Mouse (Mus musculus) ES-Bruce4 (cell line): Measurements from ENCODE around the gene Ranbp10. TPM values are rescaled to one million over a fixed set of nuclear protein-coding genes. Genes with fewer than 3 reads are reported as not detected.
A peak's percentile ranks its signal among the peaks of the same experiment; 100 is the strongest.

Experiments used
- H3K27ac ChIP-seq: 2 replicates; pipeline ENCODE4 v1.5.1; 2012; ENCODE audit warnings: low read length, inconsistent platforms; ENCODE audit not compliant: insufficient read depth
- H3K27me3 ChIP-seq: 2 replicates; pipeline ENCODE4 v1.6.1; 2012; ENCODE audit warnings: mild to moderate bottlenecking, low read length, inconsistent platforms; ENCODE audit not compliant: control insufficient read depth, poor library complexity, insufficient read depth, severe bottlenecking
- H3K36me3 ChIP-seq: 2 replicates; pipeline ENCODE4 v1.6.1; 2012; ENCODE audit warnings: inconsistent platforms, mild to moderate bottlenecking, low read length, moderate library complexity; ENCODE audit not compliant: control insufficient read depth, poor library complexity, insufficient read depth, severe bottlenecking
- H3K4me1 ChIP-seq: one replicate; pipeline ENCODE4 v1.8.1; 2011; ENCODE audit warnings: low read length; ENCODE audit not compliant: control insufficient read depth, insufficient read depth
- H3K4me3 ChIP-seq: 2 replicates; pipeline ENCODE4 v1.5.1; 2011; ENCODE audit warnings: low read depth, mild to moderate bottlenecking, low read length
- H3K9ac ChIP-seq: 2 replicates; pipeline ENCODE4 v1.6.1; 2012; ENCODE audit warnings: low read depth, mild to moderate bottlenecking, inconsistent platforms; ENCODE audit not compliant: poor library complexity, severe bottlenecking
- H3K9me3 ChIP-seq: replicated peaks from 2 replicates; pipeline ENCODE4 v1.6.1; 2012; ENCODE audit warnings: mild to moderate bottlenecking, low read length, inconsistent platforms; ENCODE audit not compliant: control insufficient read depth, poor library complexity, insufficient read depth, severe bottlenecking
- CTCF ChIP-seq: IDR thresholded peaks from one replicate; pipeline ENCODE4 v1.8.1; 2011; ENCODE audit warnings: low read depth, low read length
- EP300 ChIP-seq: IDR thresholded peaks from 2 replicates; pipeline ENCODE4 v1.6.1; 2011; ENCODE audit warnings: low read depth, low read length; ENCODE audit not compliant: insufficient read depth
- POLR2A ChIP-seq: IDR thresholded peaks from one replicate; pipeline ENCODE4 v1.8.1; 2011; ENCODE audit warnings: low read length; ENCODE audit not compliant: insufficient read depth
- polyA plus RNA-seq: library from polyadenylated mRNA; stranded (reverse); fragments of >200 nt; gene quantifications from 2 replicates; pipeline ENCODE4 v1.2.4, GENCODE M21; 2011; ENCODE audit warnings: low read depth; ENCODE audit not compliant: missing spikeins, insufficient read depth, insufficient read length

Gene Ranbp10
- polyA plus RNA-seq, 1 experiment: 18.5 TPM

DNA sequence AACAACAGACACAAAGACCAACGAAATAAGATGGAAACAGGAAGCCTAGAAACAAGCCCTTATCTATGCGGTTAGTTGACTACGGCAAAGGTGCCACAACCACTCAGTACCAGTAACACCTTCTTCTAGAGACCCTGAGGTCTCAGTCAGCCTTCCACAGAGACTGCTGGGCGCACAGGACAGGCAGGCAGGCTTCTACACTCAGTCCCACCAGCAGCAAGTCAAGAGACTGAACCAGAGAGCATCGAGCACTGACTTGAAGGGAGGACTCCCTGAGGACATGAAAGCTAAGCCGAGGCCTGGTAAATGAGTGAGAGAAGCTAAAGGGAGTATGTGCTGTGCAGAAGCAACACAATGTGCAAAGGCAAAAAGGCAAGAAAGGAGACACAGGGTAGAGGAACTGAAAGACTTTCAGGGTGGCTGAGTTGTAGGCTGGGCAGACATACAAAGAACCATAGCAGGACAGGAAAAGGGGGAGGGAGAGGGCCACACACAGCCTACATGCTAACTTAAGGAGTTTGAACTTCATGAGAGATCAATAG is 16.8 kb downstream of the Ranbp10 start:
- TF ChIP-seq EP300 (no peak), CTCF (no peak), POLR2A (no peak)
- Histone ChIP-seq H3K27ac (no peak overlapping the region), H3K4me3 (no peak overlapping the region), H3K9ac (no peak overlapping the region), H3K4me1 (no peaks in the 10 kb centered on the region), H3K27me3 (no peaks in the 10 kb centered on the region), H3K36me3 (peaks cover 3% of the 10 kb centered on the region; the same call in 1 of the 2 replicates), H3K9me3 (no peaks in the 10 kb centered on the region)

DNA sequence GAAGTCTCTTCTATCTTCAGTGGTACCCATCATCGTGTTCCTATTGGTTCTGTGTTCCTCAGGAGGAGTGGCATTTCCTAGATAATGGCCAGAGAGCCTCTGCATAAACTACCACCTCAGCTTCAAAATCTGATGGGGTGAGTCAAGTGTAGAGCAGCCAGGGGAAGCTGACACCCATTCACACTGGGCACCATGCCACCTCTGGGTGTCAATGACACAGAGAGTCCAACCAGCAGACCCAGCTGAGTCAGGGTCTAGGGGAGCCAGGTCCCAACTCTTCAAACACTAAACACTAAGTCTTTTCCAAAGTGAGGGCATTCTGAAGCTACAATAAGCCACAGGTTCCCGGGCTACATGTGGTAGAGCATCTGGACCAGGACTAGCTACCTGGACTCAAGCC is 18.7 kb downstream of the Ranbp10 start:
- TF ChIP-seq POLR2A: no peak
- no peak for TF ChIP-seq EP300
- TF ChIP-seq CTCF: no peak
- no peak overlapping the region for H3K27ac ChIP-seq
- H3K9me3 ChIP-seq: no peaks in the 10 kb centered on the region
- no peak overlapping the region for H3K4me3 ChIP-seq
- no peak overlapping the region for H3K9ac ChIP-seq
- no peaks in the 10 kb centered on the region for H3K27me3 ChIP-seq
- peaks cover 3% of the 10 kb centered on the region; the same call in 1 of the 2 replicates for H3K36me3 ChIP-seq
- no peaks in the 10 kb centered on the region for H3K4me1 ChIP-seq

DNA sequence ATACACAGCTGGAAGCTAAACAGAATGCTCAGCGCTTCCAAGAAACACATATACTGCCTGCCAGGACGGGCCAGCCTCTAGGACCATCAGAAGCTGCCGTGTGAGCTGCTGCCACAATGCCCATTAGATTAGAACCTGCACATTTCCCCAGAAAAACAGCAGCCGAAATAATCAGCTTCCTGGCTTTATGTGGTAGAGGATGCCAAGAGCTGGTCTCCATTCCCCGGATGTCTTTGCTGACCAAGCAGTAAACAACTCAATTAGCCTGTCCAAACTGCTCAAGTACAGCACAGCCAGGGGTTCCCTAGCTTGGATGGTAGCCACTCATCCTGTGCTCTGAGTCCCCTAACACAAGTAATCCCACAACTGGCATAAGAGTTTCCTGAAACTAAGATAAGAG is 19.4 kb downstream of the Ranbp10 start:
- TF ChIP-seq CTCF (no peak), EP300 (no peak)
- H3K9ac ChIP-seq: no peak overlapping the region

DNA sequence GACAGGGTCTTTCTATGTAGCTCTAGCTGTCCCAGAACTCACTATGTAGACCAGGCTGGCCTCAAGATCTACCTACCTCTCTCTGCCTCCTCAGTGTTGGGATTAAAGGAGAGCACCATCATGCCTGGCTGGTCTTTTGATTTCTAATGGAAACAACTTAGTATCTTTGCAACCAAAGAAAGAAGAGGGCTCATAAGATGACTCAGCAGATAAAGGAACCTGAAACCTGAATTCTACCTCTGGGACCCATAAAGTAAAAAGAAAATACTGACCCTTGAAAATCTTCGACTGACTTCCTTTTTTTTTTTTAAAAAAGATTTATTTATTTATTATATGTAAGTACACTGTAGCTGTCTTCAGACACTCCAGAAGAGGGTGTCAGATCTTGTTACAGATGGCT is 21.2 kb downstream of the Ranbp10 start:
- Histone ChIP-seq H3K27me3 (no peaks in the 10 kb centered on the region), H3K9me3 (no peaks in the 10 kb centered on the region), H3K4me1 (no peaks in the 10 kb centered on the region), H3K9ac (no peak overlapping the region), H3K36me3 (peaks cover 3% of the 10 kb centered on the region; the same call in 1 of the 2 replicates), H3K4me3 (no peak overlapping the region), H3K27ac (no peak overlapping the region)
- TF ChIP-seq CTCF: no peak
- no peak for TF ChIP-seq EP300
- no peak for TF ChIP-seq POLR2A

More for the DNA sequence above, 19.4 kb downstream of the Ranbp10 start:
- no peaks in the 10 kb centered on the region for H3K9me3 ChIP-seq
- H3K4me1 ChIP-seq: no peaks in the 10 kb centered on the region
- H3K27ac ChIP-seq: no peak overlapping the region
- H3K27me3 ChIP-seq: no peaks in the 10 kb centered on the region
- H3K36me3 ChIP-seq: peaks cover 3% of the 10 kb centered on the region; the same call in 1 of the 2 replicates
- H3K4me3 ChIP-seq: no peak overlapping the region

DNA sequence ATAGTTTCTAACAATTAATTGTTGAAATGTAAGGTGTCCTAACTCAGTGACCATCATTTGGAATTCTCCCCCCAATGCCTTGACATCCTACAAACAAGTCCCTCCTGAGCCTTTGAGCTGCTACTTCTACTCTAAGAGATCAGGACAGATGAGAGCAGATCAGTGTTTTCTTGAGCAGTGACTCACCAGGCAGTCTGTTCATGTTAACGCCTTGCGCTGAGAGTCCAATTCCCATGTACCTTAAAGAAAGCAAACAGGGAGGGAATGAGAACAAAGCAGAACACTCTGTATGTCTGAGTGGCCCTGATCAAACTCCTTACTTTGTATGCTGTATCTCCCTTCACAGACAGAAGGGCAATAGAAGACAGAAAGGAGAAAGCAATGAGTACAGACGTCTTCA is 21.8 kb downstream of the Ranbp10 start:
- Histone ChIP-seq H3K9me3 (no peaks in the 10 kb centered on the region), H3K4me1 (no peaks in the 10 kb centered on the region), H3K27ac (peak overlapping the region; percentile 65), H3K9ac (no peak overlapping the region), H3K27me3 (no peaks in the 10 kb centered on the region), H3K36me3 (peaks cover 3% of the 10 kb centered on the region; the same call in 1 of the 2 replicates), H3K4me3 (no peak overlapping the region)
- TF ChIP-seq POLR2A (no peak), EP300 (no peak), CTCF (no peak)

DNA sequence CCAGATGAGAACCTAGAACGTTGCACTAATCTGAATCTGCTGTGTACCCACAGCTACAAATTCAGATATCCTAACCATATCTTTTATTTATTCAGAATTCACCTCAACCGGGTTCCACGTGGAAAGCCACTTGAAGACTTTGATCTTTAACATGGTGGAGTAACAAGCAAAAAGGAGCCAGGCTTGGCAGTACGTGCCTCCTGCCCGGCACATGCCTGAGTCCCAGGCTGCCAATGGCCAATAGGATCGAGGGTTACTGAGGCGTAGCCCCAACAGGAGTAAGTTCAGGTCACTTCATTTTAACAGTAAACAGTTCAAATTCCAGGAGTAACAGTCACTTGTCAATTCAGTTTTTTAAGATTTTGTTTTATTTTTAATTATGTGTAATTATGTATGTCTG is 22.4 kb downstream of the Ranbp10 start:
- Histone ChIP-seq H3K36me3 (peaks cover 3% of the 10 kb centered on the region; the same call in 1 of the 2 replicates), H3K4me3 (no peak overlapping the region), H3K27ac (no peak overlapping the region; the same call in 1 of the 2 replicates), H3K9ac (no peak overlapping the region), H3K9me3 (no peaks in the 10 kb centered on the region), H3K4me1 (no peaks in the 10 kb centered on the region), H3K27me3 (no peaks in the 10 kb centered on the region)
- no peak for TF ChIP-seq CTCF
- no peak for TF ChIP-seq POLR2A
- no peak for TF ChIP-seq EP300
